Mouse (Mus musculus) urinary bladder, postnatal 14 days (tissue): ENCODE data around the gene Asf1b.
"Not testable (repeated sequence)": the region's sequence is repeated elsewhere in the genome, so short reads cannot be mapped to it uniquely, and the experiment has no call there.

Experiments
- DNase-seq: peaks from one replicate; pipeline ENCODE4 v3.0.0; 2021; ENCODE audit warnings: low spot score

The Asf1b gene

DNA sequence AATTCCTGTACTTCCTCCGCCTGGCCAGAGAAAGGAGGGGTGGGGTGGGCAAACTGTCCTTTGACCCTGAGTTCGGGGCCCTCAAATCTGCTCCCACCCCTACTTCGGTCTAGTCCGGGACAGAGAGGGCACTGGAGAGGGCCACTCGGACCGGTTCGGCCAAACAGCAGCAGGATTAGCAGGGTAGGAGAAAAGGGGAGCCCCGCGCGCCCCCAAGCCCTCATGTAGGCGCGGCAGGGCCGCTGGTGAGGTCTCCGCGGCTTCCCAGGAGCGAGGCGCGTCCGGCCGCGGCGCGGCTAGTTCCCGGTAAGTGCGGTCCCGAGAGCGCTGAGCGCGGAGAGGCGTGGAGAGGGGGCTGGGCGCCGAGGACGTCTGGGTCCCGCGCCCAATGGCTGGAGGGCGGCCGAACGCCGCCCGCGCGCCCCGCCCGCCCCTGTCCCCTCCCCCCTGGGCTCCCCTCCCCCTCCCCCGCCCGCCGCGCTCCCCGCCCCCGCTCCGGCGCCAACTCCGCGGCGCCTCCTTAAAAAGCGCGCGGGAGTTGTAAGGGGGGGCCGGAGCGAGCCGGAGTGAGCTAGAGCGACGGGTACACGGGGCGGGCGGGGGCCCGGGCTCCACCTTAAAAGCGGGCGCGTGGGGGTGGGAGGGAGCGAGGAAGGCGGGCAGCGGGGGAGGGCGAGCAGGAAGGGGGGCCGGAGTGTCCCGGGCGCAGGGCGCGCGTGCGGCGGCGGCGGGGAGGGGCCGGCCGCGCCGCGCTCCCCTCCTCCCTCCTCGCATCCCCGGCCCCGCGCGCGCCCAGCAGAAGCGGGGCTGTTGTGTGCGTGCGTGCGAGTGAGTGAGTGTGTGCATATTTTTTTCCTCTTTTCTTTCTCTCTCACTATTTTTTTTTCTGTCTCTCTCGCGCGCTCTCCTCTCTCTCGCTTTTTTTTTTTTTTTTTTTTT is 41.5 kb downstream of the Asf1b start:
- peak; percentile 91 for DNase-seq

- no peak for DNase-seq
Measured at GRCm38 (mm10) chr8:83997511-83998141, 42.3 kb downstream of the Asf1b start, which contains the start of gene Samd1. Gene Samd1 (plus strand): TSS chr8:83997672.

GRCm38 (mm10) chr8:83998231-83999056 is 43.1 kb downstream of the Asf1b start:
- peak; percentile 59 for DNase-seq

DNA sequence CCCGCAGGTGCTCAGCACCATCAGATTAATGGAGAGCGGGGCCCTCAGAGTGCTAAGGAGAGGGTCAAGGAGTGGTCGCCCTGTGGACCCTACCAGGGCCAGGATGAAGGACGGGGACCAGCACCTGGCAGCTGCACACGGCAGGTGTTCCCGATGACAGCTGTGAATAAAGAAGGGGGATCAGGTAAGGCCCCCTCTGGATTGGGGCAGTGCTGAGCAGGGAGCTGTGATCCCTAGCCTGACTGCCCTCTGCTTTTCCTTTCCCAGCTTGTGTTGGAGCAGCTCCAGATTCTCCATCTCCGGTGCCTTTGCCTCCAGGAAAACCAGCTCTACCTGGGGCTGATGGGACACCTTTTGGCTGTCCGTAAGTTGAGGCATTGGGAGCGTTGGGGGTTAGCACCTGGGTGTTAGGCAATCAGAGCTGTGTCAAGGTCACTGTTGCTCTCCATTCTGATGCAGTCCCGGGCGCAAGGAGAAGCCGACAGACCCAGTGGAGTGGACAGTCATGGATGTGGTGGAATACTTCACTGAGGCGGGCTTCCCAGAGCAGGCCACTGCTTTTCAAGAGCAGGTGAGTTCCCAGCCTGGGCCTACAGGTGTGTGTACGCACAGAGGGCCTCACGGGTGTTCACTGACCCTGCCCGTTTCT is 43.9 kb downstream of the Asf1b start:
- no peak for DNase-seq

DNA sequence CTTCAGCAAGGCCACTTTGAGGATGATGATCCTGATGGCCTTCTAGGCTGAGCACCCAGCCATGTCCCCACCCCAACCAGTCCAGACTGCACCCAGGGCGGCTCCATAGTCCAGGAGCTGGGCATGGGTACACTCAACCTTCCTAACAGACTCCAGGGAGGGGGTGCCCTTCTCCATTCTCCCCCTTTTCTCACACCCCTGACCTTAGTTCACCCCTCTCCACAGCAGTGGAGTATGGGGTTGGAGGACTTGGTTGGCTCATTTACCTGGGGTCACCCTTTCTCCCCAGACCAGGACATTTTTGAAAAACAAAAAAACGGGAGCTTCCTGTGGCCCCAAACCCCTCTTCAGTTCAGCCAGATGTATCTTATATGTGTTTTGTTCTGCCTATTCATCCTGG is 44.5 kb downstream of the Asf1b start:
- DNase-seq = no peak

- DNase-seq = no peak
Measured at GRCm38 (mm10) chr8:84001281-84002000, 46.1 kb downstream of the Asf1b start, which contains the start of gene 1700067K01Rik. Gene 1700067K01Rik (plus strand): TSS chr8:84001502.

DNA sequence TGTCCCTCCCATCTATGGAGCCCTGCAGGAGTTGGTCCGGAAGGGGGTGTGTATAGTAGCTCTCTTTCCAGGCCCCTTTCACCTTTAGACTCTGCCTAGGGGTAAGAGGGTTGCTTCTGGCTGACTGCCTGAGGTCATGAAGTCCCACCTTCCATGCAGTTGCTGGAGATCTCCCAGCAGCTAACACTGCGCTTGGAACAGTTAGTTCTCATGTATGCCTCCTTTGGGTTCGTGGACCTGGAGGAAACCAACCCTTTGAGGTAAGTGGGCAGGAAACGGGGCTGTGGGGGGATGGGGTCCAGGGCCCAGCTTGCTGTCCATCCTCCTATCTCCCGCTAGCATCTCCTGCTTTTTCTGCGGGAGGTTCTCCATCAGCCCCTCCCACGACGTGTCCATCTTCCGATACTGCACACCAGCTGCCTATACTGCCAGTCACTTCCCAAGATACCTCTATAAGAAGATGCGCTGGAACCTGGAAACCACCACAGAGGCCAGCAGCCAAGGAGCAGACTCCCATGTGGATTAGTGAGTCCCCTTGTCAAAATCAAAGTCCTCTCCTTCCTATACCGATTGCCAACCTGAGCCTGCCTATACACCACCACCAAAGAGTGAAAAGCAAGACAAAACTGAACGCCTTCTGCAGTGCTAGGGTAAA is 47.8 kb downstream of the Asf1b start:
- DNase-seq = no peak

DNA sequence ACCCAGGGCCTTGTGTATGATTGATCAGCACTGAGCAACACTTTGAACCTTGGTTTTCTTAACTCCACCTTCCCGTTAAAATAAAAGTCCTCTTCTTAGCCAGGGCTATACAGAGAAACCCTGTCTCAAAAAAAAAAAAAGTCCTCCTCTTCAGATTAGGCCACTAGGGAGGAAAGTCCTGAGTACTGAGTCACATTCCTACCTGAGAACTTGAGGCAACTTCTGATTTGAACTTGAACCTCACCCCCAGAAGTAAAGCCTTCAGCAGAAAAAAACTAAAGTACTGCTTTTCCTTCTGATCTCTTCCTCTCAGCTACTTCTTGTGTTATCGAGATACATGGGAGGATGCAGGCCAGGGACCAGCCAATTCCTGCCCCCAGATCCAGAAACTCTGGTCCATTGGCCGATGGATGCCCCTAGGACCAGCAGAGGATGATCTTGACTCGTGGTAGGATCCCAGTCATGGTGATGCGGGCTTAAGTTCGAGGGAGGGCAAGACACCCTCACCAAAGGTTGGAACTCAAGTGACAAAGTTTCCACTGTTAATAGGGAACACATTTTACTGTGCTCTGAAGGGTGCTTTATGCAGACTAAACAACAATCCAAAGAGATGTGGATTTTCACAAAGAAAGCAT is 48.4 kb downstream of the Asf1b start:
- no peak for DNase-seq

GRCm38 (mm10) chr8:84004533-84005201 is 49.4 kb downstream of the Asf1b start:
- peak; percentile 94 for DNase-seq

GRCm38 (mm10) chr8:84005502-84005901 is 50.2 kb downstream of the Asf1b start:
- DNase-seq = not testable (repeated sequence)

- no peak for DNase-seq
Measured at GRCm38 (mm10) chr8:84008362-84008761, 53.1 kb downstream of the Asf1b start.

- DNase-seq = peak; percentile 88
Measured at GRCm38 (mm10) chr8:84009876-84010275, 54.6 kb downstream of the Asf1b start.

- peak; percentile 77 for DNase-seq
Measured at GRCm38 (mm10) chr8:84010625-84011611, 55.6 kb downstream of the Asf1b start.

- DNase-seq = peak; percentile 41
Measured at GRCm38 (mm10) chr8:84011705-84012498, 56.6 kb downstream of the Asf1b start, which contains the start of gene 2210011C24Rik. Gene 2210011C24Rik (minus strand): TSS chr8:84012171.

DNA sequence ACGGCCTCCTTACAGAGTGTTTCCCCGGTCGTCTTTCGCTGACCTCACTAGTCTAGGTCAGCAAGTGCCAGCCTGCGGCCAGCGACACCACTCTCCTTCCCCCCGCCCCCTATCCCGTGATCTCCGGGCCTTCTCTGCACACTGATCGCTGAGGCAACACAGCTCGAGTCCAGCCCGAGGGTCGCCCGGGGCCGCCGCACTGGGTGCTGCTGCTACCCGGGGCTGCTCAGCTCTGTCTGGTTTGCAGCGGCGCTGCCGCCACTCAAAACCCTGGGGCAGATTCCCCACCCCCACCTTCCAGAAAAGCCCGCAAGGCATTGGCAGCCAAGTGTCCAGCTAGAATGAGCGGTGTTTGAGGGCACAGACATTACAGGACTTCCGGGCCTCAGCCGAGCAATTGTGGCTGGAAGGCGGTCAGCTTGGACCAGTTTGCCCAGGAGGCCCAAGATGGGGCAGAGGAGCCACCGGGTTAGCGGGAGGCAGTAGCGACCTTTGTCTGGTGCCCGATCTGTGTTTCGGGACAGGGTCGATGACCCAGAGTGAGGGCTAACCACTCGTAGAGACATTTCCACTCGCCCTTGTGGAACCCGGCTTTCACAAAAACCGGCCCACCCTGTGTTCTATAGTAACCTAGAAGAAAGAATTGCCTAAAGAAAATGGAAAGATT is 57.3 kb downstream of the Asf1b start:
- no peak for DNase-seq

DNA sequence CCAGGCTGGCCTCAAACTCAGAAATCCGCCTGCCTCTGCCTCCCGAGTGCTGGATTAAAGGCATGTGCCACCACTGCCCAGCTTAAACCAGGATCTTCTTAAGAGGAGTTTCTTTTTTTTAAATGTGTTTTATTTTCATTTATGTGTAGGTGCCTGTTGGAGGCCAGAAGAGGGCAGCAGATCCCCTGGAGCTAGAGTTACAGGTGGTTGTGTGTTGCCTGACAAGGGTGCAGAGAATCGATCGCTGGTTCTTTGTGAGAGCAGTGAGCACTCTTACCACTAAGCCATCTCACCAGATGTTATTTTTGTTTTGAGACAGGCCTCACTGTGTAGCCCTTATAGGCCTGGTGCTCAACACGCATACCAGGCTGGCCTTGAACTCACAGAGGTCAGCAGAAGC is 60.5 kb downstream of the Asf1b start:
- no peak for DNase-seq

DNA sequence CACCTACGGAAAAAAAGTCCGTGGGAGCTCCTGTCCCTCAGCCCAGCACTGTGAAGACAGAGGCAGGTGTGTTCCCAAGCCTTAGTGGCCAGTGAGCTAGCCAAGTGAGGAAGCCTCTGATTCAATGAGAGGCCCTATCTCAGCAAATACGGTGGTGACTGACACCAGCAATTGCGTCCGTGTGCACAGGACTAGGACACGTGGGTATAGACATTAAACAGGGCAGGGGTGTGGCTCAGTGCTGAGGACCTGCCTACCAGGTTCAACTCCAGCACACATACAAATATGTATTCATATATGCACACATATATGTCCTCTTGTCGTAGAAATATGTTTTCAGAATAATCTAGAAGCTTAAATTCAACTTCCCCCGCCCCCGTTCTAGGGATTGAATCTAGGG is 64.4 kb downstream of the Asf1b start:
- DNase-seq = no peak
